Mouse (Mus musculus) heart, adult 2 months (tissue): ENCODE results near the gene Smurf1. TPM values are rescaled to one million over a fixed set of nuclear protein-coding genes. Genes with fewer than 3 reads are reported as not detected.
A peak's percentile ranks its signal among the peaks of the same experiment; 100 is the strongest.

ENCODE experiments used
- DNase-seq, 2 experiments: peaks; one replicate each; pipeline ENCODE4 v3.0.0; 2021
- H3K27ac ChIP-seq: fragments of 200-600 bp; 2 replicates; pipeline ENCODE4 v1.8.1; 2022
- H3K27me3 ChIP-seq: fragments of 200-500 bp; 2 replicates; pipeline ENCODE4 v1.6.1; 2012; ENCODE audit warnings: mild to moderate bottlenecking, low read length, inconsistent platforms, mixed read lengths; ENCODE audit not compliant: control insufficient read depth, insufficient read depth
- H3K36me3 ChIP-seq: fragments of 200-500 bp; 2 replicates; pipeline ENCODE4 v1.6.1; 2012; ENCODE audit warnings: low read length, inconsistent platforms; ENCODE audit not compliant: control insufficient read depth, insufficient read depth
- H3K4me1 ChIP-seq: fragments of 200-500 bp; 2 replicates; pipeline ENCODE4 v1.6.1; 2011; ENCODE audit warnings: low read length; ENCODE audit not compliant: control insufficient read depth, insufficient read depth
- H3K4me3 ChIP-seq: fragments of 200-600 bp; 2 replicates; pipeline ENCODE4 v1.8.1; 2022
- H3K79me2 ChIP-seq: fragments of 200-500 bp; replicated peaks from 2 replicates; pipeline ENCODE4 v1.6.1; 2012; ENCODE audit warnings: mild to moderate bottlenecking, inconsistent platforms, low read length, moderate library complexity, mixed read lengths; ENCODE audit not compliant: control insufficient read depth, insufficient read depth
- H3K9ac ChIP-seq: fragments of 200-500 bp; 2 replicates; pipeline ENCODE4 v1.6.1; 2012; ENCODE audit warnings: low read depth, mild to moderate bottlenecking, control low read depth, inconsistent platforms, low read length, mixed read lengths
- CTCF ChIP-seq: fragments of 200-600 bp; IDR thresholded peaks from 2 replicates; pipeline ENCODE4 v1.8.1; 2022; ENCODE audit warnings: antibody characterized with exemption, mild to moderate bottlenecking, moderate library complexity
- EP300 ChIP-seq: fragments of 200-500 bp; IDR thresholded peaks from 2 replicates; pipeline ENCODE4 v1.6.1; 2011; ENCODE audit warnings: low read depth, low read length, control low read depth; ENCODE audit not compliant: insufficient read depth
- POLR2A ChIP-seq: fragments of 200-500 bp; IDR thresholded peaks from 2 replicates; pipeline ENCODE4 v1.6.1; 2011; ENCODE audit warnings: mild to moderate bottlenecking, low read depth, low read length, control low read depth; ENCODE audit not compliant: insufficient read depth
- WGBS: fragments of 180-500 bp; shearing (Covaris S2); methylation state at CpG from one replicate; pipeline ENCODE4 v1.1.7; 2018; 5-methylcytosine and 5-hydroxymethylcytosine counted together
- intact Hi-C: fragments of 180-260 bp; cut with DNase I; formaldehyde crosslinking; loops from one replicate; pipeline ENCODE4 v1.15.1; 2025
- polyA plus RNA-seq: library from polyadenylated mRNA; depleted of rRNA; stranded (reverse); fragments of >200 nt; gene quantifications from 2 replicates; pipeline ENCODE4 v1.2.3, GENCODE M21; 2012
- total RNA-seq, 2 experiments: library from RNA; stranded (reverse); gene quantifications; 2 replicates each; pipeline ENCODE4 v1.2.3; 2021

Smurf1 gene
- total and polyA plus RNA-seq, 3 experiments = 23.1 to 27.0 (median 26.6) TPM

DNA sequence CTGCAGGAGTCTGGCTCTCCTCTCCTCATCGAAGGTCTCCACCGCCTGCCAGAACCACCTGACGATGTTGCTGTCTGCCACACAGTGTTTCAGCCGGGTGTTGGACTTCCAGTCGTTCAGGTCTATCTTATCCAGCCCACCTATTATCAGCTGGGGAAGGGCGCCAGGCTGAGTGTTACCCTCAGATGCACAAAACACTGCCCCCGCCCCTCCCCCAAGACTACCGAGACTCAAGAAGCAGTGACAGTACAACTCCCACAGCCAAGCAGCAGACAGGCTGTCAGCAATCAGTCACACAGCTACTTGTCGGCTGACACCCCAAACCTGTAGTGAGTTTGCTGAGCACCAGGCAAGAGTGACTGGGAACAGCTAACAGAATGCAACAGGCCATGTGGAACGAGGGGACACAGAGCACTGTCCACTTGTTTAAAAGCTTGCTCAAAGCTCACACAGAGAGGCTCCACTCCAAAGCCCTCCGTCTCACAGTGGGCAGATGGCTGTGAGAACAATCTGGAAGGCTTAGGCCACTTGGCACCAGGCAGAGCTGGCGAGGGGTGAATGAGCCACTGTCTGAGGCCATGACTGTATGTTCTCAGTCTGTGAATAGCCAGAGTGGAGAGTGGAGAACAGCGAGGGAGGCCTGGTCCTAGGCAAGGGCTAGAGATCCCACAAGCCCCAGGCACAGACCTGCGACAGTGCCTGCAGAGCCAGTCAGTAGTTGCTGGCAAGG lies 83.8 kb downstream of the Smurf1 start:
- no peaks in the 10 kb centered on the region for H3K36me3 ChIP-seq

DNA sequence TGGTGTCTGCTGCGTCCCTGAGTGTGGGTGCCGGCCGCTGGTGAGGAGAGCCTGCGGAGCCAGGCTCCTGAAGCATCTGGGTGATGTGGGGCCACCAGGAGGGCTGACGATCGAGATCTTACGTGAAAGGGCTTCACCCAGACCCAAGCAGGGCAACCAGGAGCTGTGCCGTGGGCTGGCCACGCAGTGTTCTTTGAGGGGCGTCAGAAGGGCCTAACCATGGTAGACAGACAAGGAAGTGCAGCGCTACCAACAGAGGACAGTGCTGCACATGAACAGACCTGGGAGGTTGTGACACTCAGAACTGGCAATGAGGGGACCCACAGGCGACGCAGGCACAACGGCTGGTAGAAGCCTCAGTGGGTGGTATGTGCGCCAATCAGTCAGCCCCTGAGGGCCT lies 88.6 kb downstream of the Smurf1 start:
- H3K4me3 ChIP-seq = no peak overlapping the region
- peaks cover 2% of the 10 kb centered on the region; the same call in 1 of the 2 replicates for H3K4me1 ChIP-seq
- no peak overlapping the region for H3K27ac ChIP-seq
- DNase-seq = no peak
- intact Hi-C loops = loop anchor here (5.0 kb wide), 3 partner anchors 40 to 90 kb away; partner anchors contain the start of gene Smurf1
- H3K27me3 ChIP-seq = no peaks in the 10 kb centered on the region
- no peak overlapping the region for H3K9ac ChIP-seq
- H3K36me3 ChIP-seq = no peaks in the 10 kb centered on the region
- 95% methylated on average over 15 of the region's 15 CpGs for WGBS
- H3K79me2 ChIP-seq = no peaks in the 10 kb centered on the region
- no peak for TF ChIP-seq EP300
- no peak for TF ChIP-seq POLR2A
- TF ChIP-seq CTCF = no peak

More for the DNA sequence above, 83.8 kb downstream of the Smurf1 start:
- intact Hi-C loops = no loop called here
- DNase-seq = no peak
- Histone ChIP-seq H3K79me2 (no peaks in the 10 kb centered on the region), H3K4me3 (no peak overlapping the region), H3K4me1 (no peaks in the 10 kb centered on the region), H3K27ac (no peak overlapping the region), H3K27me3 (no peaks in the 10 kb centered on the region), H3K9ac (no peak overlapping the region)
- TF ChIP-seq POLR2A = no peak
- TF ChIP-seq EP300 = no peak
- TF ChIP-seq CTCF = no peak
- 71% methylated on average over 14 of the region's 14 CpGs for WGBS

GRCm38 (mm10) chr5:144875892-144876291 lies 89.8 kb downstream of the Smurf1 start:
- Histone ChIP-seq H3K36me3 (no peaks in the 10 kb centered on the region), H3K4me1 (peaks cover 2% of the 10 kb centered on the region; the same call in 1 of the 2 replicates), H3K9ac (no peak overlapping the region), H3K27ac (no peak overlapping the region), H3K4me3 (no peak overlapping the region), H3K79me2 (no peaks in the 10 kb centered on the region), H3K27me3 (no peaks in the 10 kb centered on the region)
- TF ChIP-seq CTCF (peak; percentile 100), EP300 (no peak), POLR2A (no peak)
- WGBS = 3% methylated on average over 13 of the region's 13 CpGs
- peak; percentile 63 to 84 for DNase-seq
- intact Hi-C loops = loop anchor here (5.0 kb wide), 3 partner anchors 39 to 91 kb away; partner anchors contain the start of gene Smurf1

- WGBS = 96% methylated on average over 6 of the region's 6 CpGs
- Histone ChIP-seq H3K36me3 (no peaks in the 10 kb centered on the region), H3K9ac (no peak overlapping the region), H3K4me1 (peaks cover 2% of the 10 kb centered on the region; the same call in 1 of the 2 replicates), H3K79me2 (no peaks in the 10 kb centered on the region), H3K4me3 (no peak overlapping the region), H3K27me3 (no peaks in the 10 kb centered on the region), H3K27ac (no peak overlapping the region)
- intact Hi-C loops = loop anchor here (5.0 kb wide), 3 partner anchors 38 to 92 kb away; partner anchors contain the start of gene Smurf1
- no peak for DNase-seq
- TF ChIP-seq EP300 (no peak), POLR2A (no peak), CTCF (no peak)
Measured at GRCm38 (mm10) chr5:144875227-144875626, 90.4 kb downstream of the Smurf1 start.

- WGBS = 77% methylated on average over 3 of the region's 3 CpGs
- Histone ChIP-seq H3K9ac (no peak overlapping the region), H3K27ac (no peak overlapping the region), H3K4me1 (peaks cover 2% of the 10 kb centered on the region), H3K36me3 (no peaks in the 10 kb centered on the region), H3K79me2 (no peaks in the 10 kb centered on the region), H3K27me3 (no peaks in the 10 kb centered on the region), H3K4me3 (no peak overlapping the region)
- intact Hi-C loops = no loop called here
- no peak for TF ChIP-seq CTCF
- TF ChIP-seq POLR2A = no peak
- no peak for TF ChIP-seq EP300
- no peak for DNase-seq
Measured at GRCm38 (mm10) chr5:144872867-144873266, 92.8 kb downstream of the Smurf1 start.

GRCm38 (mm10) chr5:144872326-144872725 lies 93.3 kb downstream of the Smurf1 start:
- WGBS = 72% methylated on average over 5 of the region's 5 CpGs
- DNase-seq = no peak
- no peaks in the 10 kb centered on the region for H3K36me3 ChIP-seq
- no peak overlapping the region for H3K4me3 ChIP-seq
- H3K79me2 ChIP-seq = no peaks in the 10 kb centered on the region
- no peak for TF ChIP-seq EP300
- TF ChIP-seq CTCF = no peak
- TF ChIP-seq POLR2A = no peak
- no peaks in the 10 kb centered on the region for H3K27me3 ChIP-seq
- no peak overlapping the region for H3K9ac ChIP-seq
- intact Hi-C loops = no loop called here
- peaks cover 2% of the 10 kb centered on the region for H3K4me1 ChIP-seq
- no peak overlapping the region for H3K27ac ChIP-seq
